Mouse (Mus musculus): Measurements from ENCODE around the gene Ywhah.

GRCm38 (mm10) chr5:32977179-32977578 lies 41.4 kb upstream of the Ywhah start:
- TF ChIP-seq CHD2 (IDR thresholded peaks at IDR 0.05; ENCODE audit: low read depth, low read length) = no peak
- no peak for TF ChIP-seq HCFC1 (IDR thresholded peaks at IDR 0.05; ENCODE audit: borderline replicate concordance, insufficient read depth, low read length)
- no peak for TF ChIP-seq MAFK (IDR thresholded peaks at IDR 0.05; ENCODE audit: insufficient read depth, low read depth, low read length)

All from ES-E14 (cell line).